21 mouse cellular contexts compared by ENCODE assay signal in the genomic region with DNA sequence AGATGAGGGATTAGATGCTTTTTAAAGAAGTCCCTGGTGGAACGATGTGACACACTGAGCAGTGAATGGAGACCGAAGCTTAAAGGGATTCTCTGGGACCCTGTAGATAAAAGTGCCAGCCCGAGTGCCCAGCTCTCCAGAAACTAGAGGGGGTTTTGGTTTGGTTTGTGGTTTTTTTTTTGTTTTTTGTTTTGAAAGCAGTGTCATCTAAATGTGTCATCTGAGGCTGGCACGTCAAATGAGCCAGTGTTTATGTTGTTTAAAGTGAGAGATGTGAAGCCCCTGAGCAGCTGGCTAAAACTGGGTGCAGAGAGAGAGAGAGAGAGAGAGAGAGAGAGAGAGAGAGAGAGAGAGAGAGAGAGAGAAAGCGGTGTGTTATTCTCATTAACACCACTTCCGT. TPM values are rescaled to one million over a fixed set of nuclear protein-coding genes. Genes with fewer than 3 reads are reported as not detected.
A peak's percentile ranks its signal among the peaks of the same experiment; 100 is the strongest.
DNase-seq lines count a peak whose midpoint lies in the region; ATAC-seq and TF ChIP-seq lines count a peak whose summit lies in the region.
"Had no signal": no experiment of that assay in that cellular context is flagged by ENCODE, and none has a peak within 500 bp of the region (broad histone marks: within the 10 kb centered on the region; RNA-seq: fewer than 3 reads in every experiment).

No protein-coding gene starts in this region.

- no peak overlapping the region for H3K4me2 ChIP-seq in forebrain, embryonic 13.5 days
- H3K4me2 ChIP-seq in forebrain, embryonic 14.5 days (ENCODE audit: low read length) = no peak overlapping the region
- H3K4me2 ChIP-seq: hindbrain, embryonic 12.5 days had no signal

- H3K4me1 ChIP-seq in forebrain, embryonic 13.5 days = peaks cover 25% of the 10 kb centered on the region
- peaks cover 6% of the 10 kb centered on the region; the same call in 1 of the 2 replicates for H3K4me1 ChIP-seq in forebrain, embryonic 14.5 days (ENCODE audit: control insufficient read depth, insufficient read depth, low read length)
- peaks cover 18% of the 10 kb centered on the region for H3K4me1 ChIP-seq in thymus, adult 2 months (replicated peaks; ENCODE audit: control insufficient read depth, insufficient read depth, low read length)

- no peaks in the 10 kb centered on the region for H3K36me3 ChIP-seq in forebrain, embryonic 13.5 days (ENCODE audit: poor library complexity, severe bottlenecking)
- H3K36me3 ChIP-seq in forebrain, embryonic 14.5 days (ENCODE audit: control insufficient read depth, insufficient read depth, low read length) = 0 out of 2 replicates have a peak, but pooled peaks cover 3% of the 10 kb centered on the region
- peaks cover 12% of the 10 kb centered on the region; the same call in 1 of the 2 replicates for H3K36me3 ChIP-seq in thymus, adult 2 months (ENCODE audit: control insufficient read depth, insufficient read depth, low read length)
- H3K36me3 ChIP-seq: hindbrain, embryonic 12.5 days had no signal

- ATAC-seq in forebrain, embryonic 13.5 days = no peak
- ATAC-seq in forebrain, embryonic 14.5 days = no peak
- peak; percentile 28 for ATAC-seq in activated CD4-positive, CD25-positive, alpha-beta regulatory T cell, adult 4 months
- ATAC-seq: forebrain, embryonic 16.5 days; hindbrain, embryonic 16.5 days had no signal

- H3K9me3 ChIP-seq in forebrain, embryonic 13.5 days (replicated peaks) = no peaks in the 10 kb centered on the region
- H3K9me3 ChIP-seq in forebrain, embryonic 14.5 days (replicated peaks; ENCODE audit: control insufficient read depth, low read length) = no peaks in the 10 kb centered on the region
- H3K9me3 ChIP-seq: embryonic facial prominence, embryonic 10.5 days; heart, embryonic 10.5 days; hindbrain, embryonic 12.5 days had no signal

- WGBS in forebrain, embryonic 13.5 days = 70% methylated on average over 6 of the region's 6 CpGs
- 68% methylated on average over 6 of the region's 6 CpGs for WGBS in forebrain, embryonic 14.5 days
- 15% methylated on average over 6 of the region's 6 CpGs for WGBS in thymus, adult 2 months

- no peak overlapping the region for H3K4me3 ChIP-seq in forebrain, embryonic 13.5 days
- no peak overlapping the region for H3K4me3 ChIP-seq in forebrain, embryonic 14.5 days (ENCODE audit: low read depth, low read length)
- no peak overlapping the region for H3K4me3 ChIP-seq in thymus, adult 2 months (ENCODE audit: control insufficient read depth, insufficient read depth, low read length)
- H3K4me3 ChIP-seq: embryonic facial prominence, embryonic 10.5 days; heart, embryonic 10.5 days; hindbrain, embryonic 12.5 days had no signal

- H3K27me3 ChIP-seq in forebrain, embryonic 13.5 days = no peaks in the 10 kb centered on the region
- H3K27me3 ChIP-seq in forebrain, embryonic 14.5 days (replicated peaks; ENCODE audit: control insufficient read depth, insufficient read depth, low read length) = no peaks in the 10 kb centered on the region
- no peaks in the 10 kb centered on the region for H3K27me3 ChIP-seq in thymus, adult 2 months (ENCODE audit: control insufficient read depth, insufficient read depth, low read length)
- H3K27me3 ChIP-seq: hindbrain, embryonic 12.5 days had no signal

- 0 out of 2 replicates have a peak overlapping the region, but pooled peaks have one; percentile 22 for H3K27ac ChIP-seq in forebrain, embryonic 13.5 days
- no peak overlapping the region for H3K27ac ChIP-seq in forebrain, embryonic 14.5 days (ENCODE audit: low read depth, low read length)
- H3K27ac ChIP-seq in thymus, adult 2 months (ENCODE audit: control insufficient read depth, insufficient read depth, low read length) = peak overlapping the region; percentile 58
- H3K27ac ChIP-seq: embryonic facial prominence, embryonic 10.5 days; heart, embryonic 10.5 days; hindbrain, embryonic 12.5 days had no signal

- no peak for TF ChIP-seq CTCF in thymus, adult 2 months (IDR thresholded peaks at IDR 0.05; ENCODE audit: borderline replicate concordance, control insufficient read depth, extremely low read depth, insufficient read depth, low read length, poor library complexity)

- DNase-seq in forebrain, embryonic 14.5 days (ENCODE audit: low spot score) = no peak
- DNase-seq in thymus, adult 2 months = no peak
- DNase-seq in thymus, postnatal 14 days = no peak
- DNase-seq in adrenal gland, adult 2 months = no peak
- no peak for DNase-seq in right cerebral cortex, postnatal 36 days (ENCODE audit: low spot score in 2 of 2)
- DNase-seq: adrenal gland, postnatal 14 days; B cell, adult 2 months; cerebellum, adult 2 months; cerebellum, postnatal 10 days; gastrocnemius, postnatal 25 days; heart, postnatal 10 days; heart, postnatal 4 days had no signal

- no peak for TF ChIP-seq POLR2A in thymus, adult 2 months (IDR thresholded peaks at IDR 0.05; ENCODE audit: control insufficient read depth, extremely low read depth, insufficient read depth, low read length, poor library complexity)

- H3K9ac ChIP-seq in forebrain, embryonic 13.5 days = no peak overlapping the region
- no peak overlapping the region for H3K9ac ChIP-seq in forebrain, embryonic 14.5 days (ENCODE audit: low read length)
- H3K9ac ChIP-seq: hindbrain, embryonic 12.5 days had no signal

RNA-seq across cellular contexts. Expression of gene Wasf2, which starts 31.9 kb away (rescaled TPM):
- 36.7 and 42.9 TPM in 2 replicates for polyA plus RNA-seq in forebrain, embryonic 13.5 days (2015; fragmentation: Nextera tagmentation; extraction: Ambion mirVana)
- 28.3 and 30.4 TPM in 2 replicates for polyA plus RNA-seq in forebrain, embryonic 14.5 days (2014; fragmentation: Nextera tagmentation; extraction: Ambion mirVana)
- 163 and 186 TPM in 2 replicates for polyA plus RNA-seq in thymus, adult 2 months (2012; rRNA removed)
- 100 to 1,000 TPM in 1 of 2 experiments, 10 to 100 TPM in 1; 83.0 to 104 TPM for polyA plus RNA-seq in activated CD4-positive, CD25-positive, alpha-beta regulatory T cell, adult 4 months (2017; shearing (Covaris generic))
- total RNA-seq in adrenal gland, adult 2 months (2021) = 100 to 1,000 TPM in 1 of 2 experiments, 10 to 100 TPM in 1; 99.4 to 130 TPM
- 43.2 and 57.0 TPM in 2 replicates for polyA plus RNA-seq in adrenal gland, adult 2 months (2012; rRNA removed)

RNA-seq across cellular contexts. Expression of gene Cd164l2, which starts 49.7 kb away (rescaled TPM):
- polyA plus RNA-seq in forebrain, embryonic 13.5 days (2015; fragmentation: Nextera tagmentation; extraction: Ambion mirVana) = 0.17 and 0.30 TPM in 2 replicates
- 0.43 and 1.4 TPM in 2 replicates for polyA plus RNA-seq in forebrain, embryonic 14.5 days (2014; fragmentation: Nextera tagmentation; extraction: Ambion mirVana)
- 0.90 and 1.1 TPM in 2 replicates for polyA plus RNA-seq in thymus, adult 2 months (2012; rRNA removed)
- polyA plus RNA-seq in activated CD4-positive, CD25-positive, alpha-beta regulatory T cell, adult 4 months (2017; shearing (Covaris generic)) = not detected
- 1 to 10 TPM; 1.6 to 4.0 TPM for total RNA-seq in adrenal gland, adult 2 months (2021)
- 2.5 and 5.6 TPM in 2 replicates for polyA plus RNA-seq in adrenal gland, adult 2 months (2012; rRNA removed)
- total RNA-seq: gastrocnemius, postnatal 25 days; granulocyte monocyte progenitor cell, adult 5-6 weeks; heart, postnatal 10 days; heart, postnatal 4 days had no signal

RNA-seq across cellular contexts. Expression of gene Gpr3, which starts 50.1 kb away (rescaled TPM):
- polyA plus RNA-seq in forebrain, embryonic 13.5 days (2015; fragmentation: Nextera tagmentation; extraction: Ambion mirVana) = 0.33 and 0.57 TPM in 2 replicates
- 0.62 and 1.1 TPM in 2 replicates for polyA plus RNA-seq in forebrain, embryonic 14.5 days (2014; fragmentation: Nextera tagmentation; extraction: Ambion mirVana)
- 0.15 TPM in 1 of 2 replicates, not detected in the other for polyA plus RNA-seq in thymus, adult 2 months (2012; rRNA removed)
- not detected for polyA plus RNA-seq in activated CD4-positive, CD25-positive, alpha-beta regulatory T cell, adult 4 months (2017; shearing (Covaris generic))
- total RNA-seq in adrenal gland, adult 2 months (2021) = under 1 TPM; 0.17 to 0.21 TPM
- polyA plus RNA-seq in adrenal gland, adult 2 months (2012; rRNA removed) = 0.49 and 1.1 TPM in 2 replicates
- total RNA-seq: gastrocnemius, postnatal 25 days had no signal
- polyA plus RNA-seq: intestine, embryonic 14.5 days had no signal
